In genomic region chr3:107740578-107741207, GRCm38 (mm10) we compare ENCODE assay signal across 9 mouse cellular contexts. TPM values are rescaled to one million over a fixed set of nuclear protein-coding genes. Genes with fewer than 3 reads are reported as not detected.
DNase-seq lines count a peak whose midpoint lies in the region; ATAC-seq lines count a peak whose summit lies in the region.
"Had no signal": no experiment of that assay in that cellular context is flagged by ENCODE, and none has a peak within 500 bp of the region (broad histone marks: within the 10 kb centered on the region; RNA-seq: fewer than 3 reads in every experiment).

No protein-coding gene starts in this region.

- WGBS in intestine, embryonic 15.5 days: 13% methylated on average over 6 of the region's 6 CpGs
- 22% methylated on average over 6 of the region's 6 CpGs for WGBS in liver, embryonic 15.5 days (ENCODE audit: insufficient replicate concordance)

- H3K9ac ChIP-seq in intestine, embryonic 15.5 days: no peak overlapping the region
- H3K9ac ChIP-seq in liver, embryonic 15.5 days: no peak overlapping the region

- peak; percentile 91 for ATAC-seq in intestine, embryonic 15.5 days
- ATAC-seq in liver, embryonic 15.5 days (ENCODE audit: insufficient read depth): peak; percentile 55

- no peak overlapping the region for H3K4me2 ChIP-seq in intestine, embryonic 15.5 days (replicated peaks)
- no peak overlapping the region for H3K4me2 ChIP-seq in liver, embryonic 15.5 days

- H3K36me3 ChIP-seq in intestine, embryonic 15.5 days: no peaks in the 10 kb centered on the region
- no peaks in the 10 kb centered on the region for H3K36me3 ChIP-seq in liver, embryonic 15.5 days (replicated peaks)

- peak; percentile 68 to 71 for DNase-seq in layer of hippocampus, postnatal 10 days (ENCODE audit: low spot score in 2 of 2)
- DNase-seq in layer of hippocampus, adult 8-10 months (ENCODE audit: low spot score in 2 of 2): no peak
- DNase-seq in embryo, embryonic 10 days (ENCODE audit: low spot score): peak; percentile 85
- DNase-seq in gastrocnemius, postnatal 4 days (ENCODE audit: low spot score in 2 of 2): peak; percentile 78 to 86
- DNase-seq in retina, postnatal 7 days (ENCODE audit: low read depth, low spot score): peak; percentile 30
- no peak for DNase-seq in thymus, postnatal 14 days

- H3K27ac ChIP-seq in intestine, embryonic 15.5 days: peak overlapping the region; percentile 70
- no peak overlapping the region for H3K27ac ChIP-seq in liver, embryonic 15.5 days (replicated peaks)

- no peaks in the 10 kb centered on the region for H3K27me3 ChIP-seq in intestine, embryonic 15.5 days (replicated peaks)
- H3K27me3 ChIP-seq in liver, embryonic 15.5 days: no peaks in the 10 kb centered on the region

- H3K9me3 ChIP-seq in intestine, embryonic 15.5 days: no peaks in the 10 kb centered on the region
- no peaks in the 10 kb centered on the region for H3K9me3 ChIP-seq in liver, embryonic 15.5 days (replicated peaks)
- H3K9me3 ChIP-seq: megakaryocyte, embryonic 14.5 days had no signal

- H3K4me3 ChIP-seq in intestine, embryonic 15.5 days (replicated peaks): no peak overlapping the region
- H3K4me3 ChIP-seq in liver, embryonic 15.5 days (replicated peaks): no peak overlapping the region
- H3K4me3 ChIP-seq: megakaryocyte, embryonic 14.5 days had no signal

- peaks cover 29% of the 10 kb centered on the region for H3K4me1 ChIP-seq in intestine, embryonic 15.5 days (replicated peaks)
- peaks cover 23% of the 10 kb centered on the region for H3K4me1 ChIP-seq in liver, embryonic 15.5 days (replicated peaks)

RNA-seq across cellular contexts. Expression of gene Csf1, which starts 19.6 kb away (rescaled TPM):
- 10 to 100 TPM; 12.8 to 12.9 TPM for total RNA-seq in layer of hippocampus, postnatal 10 days (2021)
- 10 to 100 TPM; 24.9 to 58.2 (median 39.9) TPM for total RNA-seq in layer of hippocampus, adult 8-10 months (2022)
- total RNA-seq in gastrocnemius, postnatal 4 days (2021): 10 to 100 TPM; 25.8 to 26.4 TPM
- polyA plus RNA-seq in intestine, embryonic 15.5 days (2015; fragmentation: Nextera tagmentation; extraction: Ambion mirVana): 12.1 and 13.3 TPM in 2 replicates
- 6.3 and 6.7 TPM in 2 replicates for polyA plus RNA-seq in liver, embryonic 15.5 days (2015; fragmentation: Nextera tagmentation; extraction: Ambion mirVana)

RNA-seq across cellular contexts. Expression of gene Ahcyl1, which starts 44.3 kb away (rescaled TPM):
- total RNA-seq in layer of hippocampus, postnatal 10 days (2021): 100 to 1,000 TPM; 268 to 272 TPM
- total RNA-seq in layer of hippocampus, adult 8-10 months (2022): 100 to 1,000 TPM; 302 to 352 (median 331) TPM
- 10 to 100 TPM; 68.5 to 83.4 TPM for total RNA-seq in gastrocnemius, postnatal 4 days (2021)
- 77.6 and 79.8 TPM in 2 replicates for polyA plus RNA-seq in intestine, embryonic 15.5 days (2015; fragmentation: Nextera tagmentation; extraction: Ambion mirVana)
- polyA plus RNA-seq in liver, embryonic 15.5 days (2015; fragmentation: Nextera tagmentation; extraction: Ambion mirVana): 26.4 and 26.9 TPM in 2 replicates

Comparison
In these comparisons a context has a peak if more than half of its experiments do, and no peak if none do; other contexts are left out.
1. DNase-seq: peak in layer of hippocampus, postnatal 10 days (2 of 2), embryo, embryonic 10 days (single experiment), gastrocnemius, postnatal 4 days (2 of 2) and retina, postnatal 7 days (single experiment); none in layer of hippocampus, adult 8-10 months (0 of 2) and thymus, postnatal 14 days (single experiment).